Mouse (Mus musculus): ENCODE data around the gene Ccrl2.

DNA sequence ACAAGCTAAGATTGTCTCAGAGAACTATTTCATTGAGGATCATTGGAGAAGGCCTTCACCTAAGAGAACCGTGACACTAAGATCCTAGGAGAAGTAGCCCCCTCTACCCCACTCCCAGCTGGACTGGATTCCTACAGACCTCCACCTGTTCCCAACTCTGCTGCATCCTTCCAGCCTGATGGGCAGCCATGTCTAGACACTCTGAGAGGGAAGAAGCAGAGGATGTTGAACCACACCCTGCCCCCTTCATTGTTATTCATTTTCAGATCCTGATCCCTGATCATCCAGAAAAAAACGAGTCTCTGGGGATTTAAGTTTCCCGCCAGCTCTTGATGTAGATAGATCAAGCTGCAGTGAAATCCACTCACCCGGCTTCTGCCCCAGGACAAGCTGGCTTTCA, 15.7 kb upstream of the Ccrl2 start:
- TF ChIP-seq TBP (conservative IDR thresholded peaks at IDR 0.05; ENCODE audit: low read depth, low read length) = no peak
- TF ChIP-seq EP300 (IDR thresholded peaks at IDR 0.05; ENCODE audit: low read length) = no peak
- no peak for TF ChIP-seq RCOR1 (conservative IDR thresholded peaks at IDR 0.05; ENCODE audit: low read depth, low read length)
